Mouse (Mus musculus) telencephalon, adult 2 months (tissue): ENCODE measurements around the gene Camkmt.

Source experiments
- DNase-seq: peaks from one replicate; pipeline ENCODE4 v3.0.0-alpha.2; 2011; ENCODE audit warnings: low read depth, low spot score

Gene Camkmt

GRCm38 (mm10) chr17:85089621-85090020 lies 731 bp upstream of the Camkmt start:
- DNase-seq, result no peak

- DNase-seq, result no peak
Measured at GRCm38 (mm10) chr17:85091762-85092161, 1.4 kb downstream of the Camkmt start.

- no peak for DNase-seq
Measured at GRCm38 (mm10) chr17:85096396-85096795, 6.0 kb downstream of the Camkmt start.

- no peak for DNase-seq
Measured at GRCm38 (mm10) chr17:85098677-85099323, 8.4 kb downstream of the Camkmt start.

GRCm38 (mm10) chr17:85100232-85100631 lies 9.9 kb downstream of the Camkmt start:
- no peak for DNase-seq

- no peak for DNase-seq
Measured at GRCm38 (mm10) chr17:85101751-85102150, 11.4 kb downstream of the Camkmt start.

- DNase-seq, result no peak
Measured at GRCm38 (mm10) chr17:85103310-85103709, 13.0 kb downstream of the Camkmt start.

GRCm38 (mm10) chr17:85110640-85111039 lies 20.3 kb downstream of the Camkmt start:
- DNase-seq, result no peak

- DNase-seq, result no peak
Measured at GRCm38 (mm10) chr17:85113441-85113840, 23.1 kb downstream of the Camkmt start.

- peak; percentile 23 for DNase-seq
Measured at GRCm38 (mm10) chr17:85116643-85117042, 26.3 kb downstream of the Camkmt start.

- DNase-seq, result no peak
Measured at GRCm38 (mm10) chr17:85138393-85138792, 48.0 kb downstream of the Camkmt start.

GRCm38 (mm10) chr17:85141621-85142020 lies 51.3 kb downstream of the Camkmt start:
- DNase-seq, result no peak

GRCm38 (mm10) chr17:85142495-85143111 lies 52.3 kb downstream of the Camkmt start:
- no peak for DNase-seq

GRCm38 (mm10) chr17:85144141-85144540 lies 53.8 kb downstream of the Camkmt start:
- no peak for DNase-seq

- DNase-seq, result no peak
Measured at GRCm38 (mm10) chr17:85148348-85148747, 58.0 kb downstream of the Camkmt start.

GRCm38 (mm10) chr17:85149211-85149738 lies 58.9 kb downstream of the Camkmt start:
- no peak for DNase-seq

GRCm38 (mm10) chr17:85151264-85151663 lies 60.9 kb downstream of the Camkmt start:
- no peak for DNase-seq

GRCm38 (mm10) chr17:85158202-85158601 lies 67.8 kb downstream of the Camkmt start:
- no peak for DNase-seq

- DNase-seq, result no peak
Measured at GRCm38 (mm10) chr17:85159526-85159925, 69.2 kb downstream of the Camkmt start.

- no peak for DNase-seq
Measured at GRCm38 (mm10) chr17:85160786-85161185, 70.4 kb downstream of the Camkmt start.

- DNase-seq, result no peak
Measured at GRCm38 (mm10) chr17:85162569-85163271, 72.4 kb downstream of the Camkmt start.

- no peak for DNase-seq
Measured at GRCm38 (mm10) chr17:85163272-85163610, 72.9 kb downstream of the Camkmt start.

GRCm38 (mm10) chr17:85168761-85169160 lies 78.4 kb downstream of the Camkmt start:
- no peak for DNase-seq
